Mouse (Mus musculus) megakaryocyte, adult 5-6 weeks (primary cell): ENCODE results near the gene Ppp1r2. TPM values are rescaled to one million over a fixed set of nuclear protein-coding genes. Genes with fewer than 3 reads are reported as not detected.
A peak's percentile ranks its signal among the peaks of the same experiment; 100 is the strongest.

Experiments
- ATAC-seq: 2 replicates; pipeline ENCODE4 v1.8.0; 2016; ENCODE audit warnings: mild to moderate bottlenecking, inconsistent platforms; ENCODE audit not compliant: poor library complexity, severe bottlenecking
- total RNA-seq, 2 experiments: library from RNA; stranded (forward) in 1 of 2; stranded (reverse) in 1 of 2; fragments of 153-499, 151-499 nt in 1 of 2; fragments of 221-1000, 200-1000 nt in 1 of 2; gene quantifications; 2 replicates each; pipeline versions ENCODE4 v1.2.3 to v1.2.4; 2015 to 2017

Ppp1r2 gene
- total RNA-seq, 2 experiments from 2014 or later, result 58.6 to 90.2 TPM

GRCm38 (mm10) chr16:31234808-31235456 lies 40.1 kb downstream of the Ppp1r2 start:
- no peak for ATAC-seq

GRCm38 (mm10) chr16:31234356-31234755 lies 40.7 kb downstream of the Ppp1r2 start:
- ATAC-seq, result no peak

DNA sequence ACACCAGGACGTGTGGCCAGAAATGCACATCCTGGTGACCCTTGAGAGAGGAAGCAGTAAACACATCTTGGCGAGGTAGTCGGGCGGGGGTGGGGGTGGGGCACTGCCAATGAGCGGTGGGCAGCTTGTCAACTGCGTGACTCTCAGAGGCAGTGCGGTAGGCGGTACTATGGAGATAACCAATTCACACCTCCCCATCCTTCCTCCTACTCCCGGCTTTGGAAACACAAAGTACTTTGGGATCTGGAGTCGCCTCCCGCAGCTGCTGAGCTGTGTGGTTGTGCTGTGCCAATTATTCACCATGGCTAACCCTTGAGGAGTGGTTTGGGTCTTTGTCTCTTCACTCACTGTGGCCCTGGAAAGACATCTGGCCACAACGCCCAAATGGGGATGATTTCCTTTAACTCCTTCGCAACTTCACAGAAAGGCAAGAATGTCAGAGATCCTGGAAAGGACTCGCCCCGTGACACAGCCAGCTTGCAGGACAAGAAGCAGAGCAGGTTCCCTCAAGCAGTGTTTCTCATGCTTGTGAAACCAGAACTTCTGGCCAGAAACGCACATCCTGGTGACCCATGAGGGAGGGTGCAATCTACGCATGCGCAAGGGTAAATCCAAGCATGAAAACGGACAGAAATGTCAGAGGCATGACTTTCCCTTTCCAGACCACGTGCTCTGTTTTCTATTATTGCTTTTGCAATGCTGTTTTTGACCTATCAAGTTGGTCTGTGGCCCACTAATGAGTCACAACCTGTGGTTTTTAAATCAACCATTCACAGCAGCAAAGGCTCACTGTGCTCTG lies 41.3 kb downstream of the Ppp1r2 start:
- ATAC-seq, result peak; percentile 77

DNA sequence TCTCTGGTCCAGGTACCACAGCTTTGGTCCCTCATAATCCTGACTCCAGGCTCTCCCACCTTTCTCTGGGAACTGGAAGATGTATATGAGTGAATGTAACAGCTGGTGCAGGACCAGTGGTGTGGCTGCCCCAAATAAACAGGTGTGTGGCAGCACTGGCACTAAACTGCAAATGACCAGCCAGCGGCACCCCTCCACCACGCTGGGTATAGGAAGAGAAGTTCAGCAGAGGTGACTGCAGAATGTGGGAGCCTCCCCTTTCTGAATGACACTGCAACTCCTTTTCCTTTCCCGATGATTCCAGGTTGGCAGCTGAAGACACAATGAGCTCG lies 41.9 kb downstream of the Ppp1r2 start:
- ATAC-seq, result no peak

- no peak for ATAC-seq
These were observed 42.4 kb downstream of the Ppp1r2 start for GRCm38 (mm10) chr16:31232491-31233166.

GRCm38 (mm10) chr16:31231591-31231990 lies 43.5 kb downstream of the Ppp1r2 start:
- no peak for ATAC-seq

DNA sequence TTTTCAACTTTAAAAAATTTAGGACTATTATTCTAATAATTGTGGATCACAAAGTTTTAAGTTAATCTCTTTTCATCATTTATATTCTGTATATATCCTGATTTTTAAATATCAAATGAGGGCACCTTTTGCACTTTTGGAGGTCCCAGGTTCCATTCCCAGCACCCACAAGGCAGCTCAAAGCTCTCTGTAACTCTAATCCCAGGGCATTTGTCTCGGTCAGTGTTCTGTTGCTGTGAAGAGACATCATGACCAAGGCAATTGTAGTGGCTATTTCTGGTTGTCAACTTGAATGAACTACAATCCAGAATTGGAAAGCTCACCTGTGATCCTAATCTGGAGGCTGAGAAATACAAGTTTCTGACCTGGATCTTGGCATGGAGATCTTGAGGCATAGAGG lies 47.3 kb downstream of the Ppp1r2 start:
- no peak for ATAC-seq

GRCm38 (mm10) chr16:31215271-31215670 lies 59.8 kb downstream of the Ppp1r2 start:
- ATAC-seq, result no peak

DNA sequence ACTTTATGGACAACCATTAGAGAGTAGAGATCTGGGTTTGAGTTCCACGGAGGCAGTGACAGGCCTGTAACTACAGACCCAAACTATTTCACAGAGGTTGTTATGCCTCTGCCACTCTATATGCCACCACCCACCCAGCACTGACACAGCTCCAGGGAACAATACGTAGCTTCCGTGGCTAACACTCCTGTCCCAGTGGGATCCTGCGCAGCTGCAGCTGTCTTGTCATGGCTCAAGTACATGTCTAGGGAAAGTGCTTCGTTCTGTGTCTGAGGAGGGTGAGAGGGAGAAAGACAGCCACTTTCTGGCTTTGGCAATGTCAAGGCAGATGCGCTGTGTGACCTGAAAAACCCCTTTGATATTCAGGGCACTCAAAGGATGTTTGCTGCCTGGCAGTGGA lies 61.6 kb downstream of the Ppp1r2 start:
- no peak for ATAC-seq

DNA sequence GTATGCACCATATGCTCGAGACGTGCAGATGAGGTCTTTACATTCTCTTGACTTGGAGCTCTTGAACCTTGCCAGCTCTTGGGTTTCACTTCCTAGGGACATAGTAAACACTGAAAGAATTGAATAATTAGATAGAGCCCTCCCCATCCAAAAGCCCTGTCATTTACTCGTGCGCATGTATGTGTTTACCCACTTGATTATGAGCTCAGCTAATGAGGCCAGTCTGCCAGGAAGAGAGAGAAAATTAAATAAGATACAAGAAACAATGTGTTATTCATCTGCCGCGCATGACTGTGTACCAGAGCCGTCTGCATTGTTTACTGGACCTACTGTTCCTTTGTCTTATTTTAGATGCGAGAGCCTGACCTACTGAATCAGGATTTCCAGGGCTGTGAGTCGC lies 63.6 kb downstream of the Ppp1r2 start:
- ATAC-seq, result no peak

GRCm38 (mm10) chr16:31210453-31210852 lies 64.6 kb downstream of the Ppp1r2 start:
- ATAC-seq, result peak; percentile 65

GRCm38 (mm10) chr16:31209911-31210310 lies 65.2 kb downstream of the Ppp1r2 start:
- peak; percentile 87 for ATAC-seq

- ATAC-seq, result no peak
These were observed 69.4 kb downstream of the Ppp1r2 start for GRCm38 (mm10) chr16:31205726-31206125.

DNA sequence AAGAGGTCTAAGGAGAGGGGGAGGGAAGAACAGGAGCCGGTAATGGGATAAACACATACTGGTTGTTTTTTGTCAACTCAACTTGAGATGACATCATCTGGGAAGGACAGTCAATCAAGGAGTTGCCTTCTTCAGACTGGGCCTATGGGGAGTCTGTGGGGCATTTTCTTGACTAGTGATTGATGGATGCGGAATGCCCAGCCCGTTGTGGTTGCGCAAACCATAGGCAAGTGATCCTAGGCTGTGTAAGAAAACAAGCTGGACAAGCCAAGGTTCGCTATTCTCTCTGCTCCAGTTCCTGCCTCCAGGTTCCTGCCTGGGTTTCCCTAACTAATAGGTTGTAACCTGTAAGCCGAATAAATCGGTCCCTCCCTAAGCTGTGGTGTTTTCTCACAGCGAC lies 69.9 kb downstream of the Ppp1r2 start:
- ATAC-seq, result no peak

GRCm38 (mm10) chr16:31204216-31204615 lies 70.9 kb downstream of the Ppp1r2 start:
- no peak for ATAC-seq

GRCm38 (mm10) chr16:31201704-31202103 lies 73.4 kb downstream of the Ppp1r2 start:
- no peak for ATAC-seq

Other genes starting within 250 kb of the Ppp1r2 start
- 8.1 and 9.8 TPM in 2 replicates for gene Xxylt1, start 193.8 kb downstream of the Ppp1r2 start, total RNA-seq (2015)
- gene Xxylt1, start 193.8 kb downstream of the Ppp1r2 start, total RNA-seq (2017), result 4.6 and 5.1 TPM in 2 replicates
- gene Acap2, start 74.0 kb downstream of the Ppp1r2 start, total RNA-seq (2015), result 60.7 and 61.6 TPM in 2 replicates
- 90.0 and 98.9 TPM in 2 replicates for gene Acap2, start 74.0 kb downstream of the Ppp1r2 start, total RNA-seq (2017)
- 0.33 and 1.3 TPM in 2 replicates for gene Apod, start 39.5 kb upstream of the Ppp1r2 start, total RNA-seq (2015)
- gene Apod, start 39.5 kb upstream of the Ppp1r2 start, total RNA-seq (2017), result 0.33 and 0.53 TPM in 2 replicates
- 0.16 and 0.56 TPM in 2 replicates for gene Bdh1, start 147.0 kb upstream of the Ppp1r2 start, total RNA-seq (2015)
- gene Bdh1, start 147.0 kb upstream of the Ppp1r2 start, total RNA-seq (2017), result 1.5 and 3.2 TPM in 2 replicates